Mouse (Mus musculus) kidney, postnatal 36 days (tissue): ENCODE results near the gene Padi6.

Experiments
- DNase-seq, 2 experiments: peaks; one replicate each; pipeline ENCODE4 v3.0.0; 2021 to 2022; ENCODE audit warnings: mixed read lengths in 2 of 2

The Padi6 gene

DNA sequence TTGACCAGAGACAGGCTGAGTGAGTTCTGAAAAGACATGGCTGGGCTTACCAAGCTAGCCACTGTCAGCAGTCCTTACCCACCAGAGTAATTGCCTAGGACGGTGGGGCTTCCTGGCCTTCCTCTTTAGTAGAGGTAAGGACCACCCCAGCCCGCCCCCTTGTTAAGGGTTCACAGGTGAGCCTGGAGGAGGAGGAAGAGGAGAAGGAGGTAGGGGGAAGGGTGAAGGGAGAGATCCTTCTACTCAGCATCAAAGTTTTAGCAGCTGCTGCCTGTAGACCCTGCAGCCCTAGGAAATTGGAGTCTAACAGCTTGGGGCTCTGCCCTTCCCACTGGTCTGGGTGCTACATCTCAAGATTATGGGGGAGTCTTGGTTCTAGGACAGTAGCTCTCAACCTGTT lies at the start of gene Padi6:
Padi6 (minus strand) TSS at position 101 of the 400 bp plus-strand sequence.
- DNase-seq = no peak

DNA sequence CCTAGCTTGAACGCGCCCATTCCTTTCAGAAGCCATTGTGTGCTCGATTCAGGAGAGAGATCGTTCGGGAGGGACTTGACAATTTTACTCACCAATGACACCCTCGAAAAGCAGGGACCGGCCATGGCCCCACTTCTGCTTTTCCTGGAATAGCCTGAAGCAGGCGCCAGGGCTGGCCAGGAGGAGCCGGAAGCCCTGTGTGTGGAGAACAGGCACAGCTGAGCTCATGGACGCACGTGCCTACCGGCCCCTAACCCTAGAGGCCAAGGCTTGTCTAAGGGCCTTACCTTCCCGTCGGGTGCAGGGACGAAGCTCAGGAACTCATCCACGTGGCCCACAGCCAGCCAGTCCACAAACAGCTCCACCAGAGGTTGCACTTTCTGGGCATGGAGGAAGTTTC lies 48.6 kb upstream of the Padi6 start:
- DNase-seq = no peak

DNA sequence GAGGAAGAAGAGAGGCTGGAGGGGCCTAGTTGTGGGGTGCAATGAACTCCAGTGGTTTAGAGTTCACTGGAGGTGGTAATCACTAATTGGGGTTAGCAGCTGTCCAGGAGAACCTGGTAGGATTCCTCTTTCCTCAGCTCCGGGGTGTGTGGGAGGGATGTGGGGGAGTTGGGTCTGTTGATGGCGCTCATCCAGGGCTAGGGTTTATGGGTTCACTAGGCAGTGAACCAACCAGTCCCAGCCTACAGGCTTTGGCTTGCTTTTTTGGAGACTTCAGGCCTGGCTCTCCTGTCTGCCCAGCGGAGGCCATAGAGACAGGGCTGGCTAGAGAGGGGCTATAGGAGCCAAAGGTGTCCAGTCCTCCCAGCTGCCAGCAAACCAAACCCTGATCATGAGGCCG lies 47.5 kb upstream of the Padi6 start:
- no peak for DNase-seq

DNA sequence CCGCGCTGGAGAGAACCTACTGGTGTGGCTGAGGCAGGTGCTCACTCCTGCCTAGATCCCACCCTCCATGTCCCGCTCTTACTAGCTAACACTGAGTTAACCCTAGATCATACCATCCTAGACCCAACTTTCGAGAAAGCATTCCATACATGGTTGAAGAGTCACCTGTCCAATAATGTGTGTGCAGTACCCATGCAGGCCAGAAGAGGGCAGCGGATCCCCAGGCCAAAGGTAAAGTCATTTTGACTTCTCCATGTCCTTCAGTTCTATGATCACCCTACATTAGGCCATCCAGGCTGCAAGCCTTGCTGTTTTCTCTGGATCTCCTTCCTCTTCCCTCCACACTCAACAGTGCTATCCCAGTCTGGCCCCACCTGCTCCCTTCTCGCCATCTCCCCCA lies 46.5 kb upstream of the Padi6 start:
- peak; percentile 64 to 84 for DNase-seq

DNA sequence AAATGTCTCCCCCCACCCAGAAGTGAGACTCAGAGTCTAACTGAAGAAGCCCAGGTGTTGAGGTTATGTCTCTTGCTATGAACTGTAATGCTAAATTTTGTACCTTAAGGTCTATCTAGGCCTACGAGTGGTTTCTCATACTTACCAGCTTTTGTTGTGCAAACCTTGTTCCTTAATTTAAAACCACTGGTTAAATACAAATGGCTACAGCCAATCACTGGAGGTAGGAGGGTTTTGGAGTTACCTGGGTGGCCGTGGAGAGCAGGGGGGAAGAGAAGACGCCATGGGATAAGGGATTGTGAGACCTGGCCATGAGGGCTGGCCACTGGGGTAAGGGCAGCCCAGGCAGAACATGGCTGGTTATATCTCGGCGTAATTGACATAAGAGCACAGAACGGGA lies 45.8 kb upstream of the Padi6 start:
- DNase-seq = no peak

DNA sequence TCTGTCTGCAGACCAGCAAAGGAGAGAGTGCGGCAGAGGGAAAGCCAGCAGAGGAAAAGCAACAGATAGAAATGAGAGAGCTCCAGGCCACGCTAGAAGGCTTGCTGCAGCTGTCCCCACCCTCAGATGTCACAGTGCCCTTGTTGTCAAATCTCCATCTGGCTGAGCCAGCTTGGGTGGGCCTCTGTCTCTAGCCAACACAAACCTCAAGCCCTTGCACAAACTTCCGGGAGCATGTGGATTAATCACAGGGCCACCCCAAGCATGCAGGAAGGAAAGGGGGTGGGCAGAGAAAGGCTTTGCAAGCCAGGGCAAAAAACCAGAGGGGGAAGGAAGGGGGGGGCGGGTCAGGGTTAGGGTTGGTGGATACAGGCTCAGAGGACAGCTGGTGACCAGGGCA lies 45.0 kb upstream of the Padi6 start:
- DNase-seq = peak; percentile 33 to 37

DNA sequence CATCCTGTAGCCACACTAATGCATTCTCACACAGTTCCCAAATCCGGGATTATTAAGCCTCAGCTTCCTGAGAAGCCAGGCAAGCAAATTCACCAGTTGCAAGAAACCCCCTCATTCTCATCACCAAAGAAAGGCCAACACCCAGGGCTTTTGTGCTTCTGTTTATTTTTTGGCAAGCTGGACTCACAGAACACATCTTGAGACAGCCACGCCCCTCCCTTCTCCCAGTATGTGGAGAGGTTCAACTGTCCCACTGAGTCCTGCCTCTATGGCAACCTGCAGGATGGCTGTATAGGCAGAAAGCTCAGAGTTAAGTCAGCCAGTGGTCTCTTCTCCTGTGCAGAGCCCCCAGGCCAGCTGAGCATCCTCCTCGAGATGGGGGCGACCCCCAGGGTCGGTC lies 42.8 kb upstream of the Padi6 start:
- no peak for DNase-seq

DNA sequence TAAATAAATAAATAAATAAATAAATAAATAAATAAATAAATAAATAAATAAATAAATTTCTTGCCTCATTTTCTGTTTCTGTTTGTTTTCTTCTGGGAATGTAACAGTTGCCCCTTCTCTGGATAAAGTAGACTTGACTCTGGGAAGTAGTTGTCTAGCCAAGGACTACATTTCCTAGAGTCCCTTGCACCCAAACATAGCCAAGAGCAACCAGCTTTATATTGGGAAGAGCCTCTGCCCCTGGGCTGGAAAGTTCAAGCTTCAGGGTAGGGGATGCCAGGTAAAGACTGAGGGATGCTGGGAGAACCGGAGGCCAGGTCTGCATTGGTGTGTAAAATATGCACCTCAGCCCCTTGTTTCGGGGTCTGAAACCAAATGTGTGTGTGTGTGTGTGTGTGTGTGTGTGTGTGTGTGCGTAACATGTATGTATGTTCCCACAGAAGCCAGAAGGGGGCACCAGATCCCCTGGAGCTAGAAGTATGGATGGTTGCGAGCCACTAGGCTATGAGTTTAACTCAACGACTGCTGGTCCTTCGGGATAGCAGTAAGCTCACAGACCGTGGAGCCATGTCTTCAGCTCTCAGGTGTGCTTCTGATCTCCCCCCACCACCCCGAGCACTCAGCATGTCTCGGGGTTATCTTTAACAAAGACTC lies 42.0 kb upstream of the Padi6 start:
- DNase-seq = no peak

DNA sequence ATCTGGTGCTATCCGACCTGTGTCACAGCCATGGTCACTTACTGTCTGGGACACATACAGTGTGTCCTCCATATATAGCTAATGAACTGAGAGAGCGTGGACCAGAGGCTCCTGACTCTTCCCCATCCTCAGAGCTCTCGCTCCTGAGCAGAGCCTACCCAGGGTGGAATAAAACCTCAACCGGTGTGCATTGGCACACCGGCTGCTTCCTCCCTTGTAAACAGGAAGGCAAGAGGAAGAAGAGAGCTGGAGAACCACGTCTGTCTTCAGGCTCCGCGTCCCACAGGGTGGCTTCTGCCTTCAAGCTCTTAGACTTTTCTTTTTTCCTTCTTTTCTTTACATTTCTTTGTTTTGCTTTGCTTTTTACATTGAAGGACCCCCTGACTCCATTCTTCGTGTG lies 40.4 kb upstream of the Padi6 start:
- DNase-seq = no peak

DNA sequence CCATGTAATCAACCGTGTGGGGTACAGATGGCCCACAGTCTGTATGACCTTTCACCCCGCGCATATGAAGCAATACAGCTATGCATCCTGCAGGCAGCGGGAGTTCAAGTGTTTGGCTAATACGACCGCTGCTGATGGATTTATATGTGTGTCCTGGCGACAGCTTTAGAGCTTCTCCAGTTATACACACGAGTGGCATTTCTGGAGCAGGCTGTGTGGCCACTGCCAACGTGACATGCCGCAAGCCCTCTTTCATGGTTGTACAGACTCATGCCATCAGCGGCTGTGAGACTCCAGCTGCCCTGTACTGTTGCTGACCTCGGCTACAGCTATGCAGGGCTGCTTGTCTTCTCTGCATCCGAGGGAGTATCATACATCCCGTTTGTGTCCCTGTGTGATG lies 38.1 kb upstream of the Padi6 start:
- DNase-seq = no peak

DNA sequence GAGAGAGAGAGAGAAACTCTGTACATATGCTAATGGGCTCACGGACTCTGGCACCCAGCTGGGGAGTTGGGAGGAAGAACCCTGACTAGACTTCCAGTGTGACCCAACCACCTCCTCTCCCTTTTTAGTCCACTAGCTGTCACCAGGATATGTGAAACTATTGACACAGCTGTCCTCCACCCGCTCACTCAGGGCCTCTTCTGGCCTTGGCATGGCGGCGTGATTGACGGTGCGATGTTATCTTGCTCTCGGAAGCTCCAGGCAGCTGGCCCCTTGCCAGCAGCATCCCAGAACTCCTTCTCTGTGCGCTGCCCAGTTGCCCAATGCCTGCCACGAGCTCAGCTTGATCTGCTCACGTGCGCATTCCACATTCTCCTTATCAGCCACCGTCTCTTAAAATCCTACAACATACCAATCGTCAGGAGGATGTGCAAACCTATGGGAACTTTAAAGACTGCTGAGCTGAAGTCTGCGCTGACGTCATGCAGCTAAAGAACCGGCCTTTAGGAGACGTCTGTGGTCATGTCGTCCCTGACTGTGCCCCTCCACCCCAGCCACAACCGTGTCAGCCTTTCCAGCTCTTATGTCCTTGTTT lies 37.5 kb upstream of the Padi6 start:
- peak in 1 of 2 experiments; percentile 30 for DNase-seq

DNA sequence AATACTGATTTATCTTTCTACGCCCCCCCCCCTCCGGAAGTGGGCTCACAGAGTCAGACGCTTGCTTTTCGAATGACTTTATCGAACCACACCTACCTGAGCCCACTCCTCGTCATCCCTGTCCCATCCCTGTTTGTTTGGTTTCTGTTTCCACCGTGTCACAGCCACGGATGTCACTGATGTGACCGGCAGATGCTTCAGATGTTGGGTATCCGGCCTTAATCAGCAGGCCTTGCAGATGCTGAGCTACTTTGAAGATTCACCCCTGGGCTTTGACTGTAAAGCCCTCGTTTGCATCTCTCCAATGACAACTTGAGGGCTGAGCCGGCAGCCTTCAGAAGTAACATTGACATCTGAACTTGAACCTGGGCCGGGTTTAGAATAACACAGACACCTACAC lies 34.2 kb upstream of the Padi6 start:
- no peak for DNase-seq

DNA sequence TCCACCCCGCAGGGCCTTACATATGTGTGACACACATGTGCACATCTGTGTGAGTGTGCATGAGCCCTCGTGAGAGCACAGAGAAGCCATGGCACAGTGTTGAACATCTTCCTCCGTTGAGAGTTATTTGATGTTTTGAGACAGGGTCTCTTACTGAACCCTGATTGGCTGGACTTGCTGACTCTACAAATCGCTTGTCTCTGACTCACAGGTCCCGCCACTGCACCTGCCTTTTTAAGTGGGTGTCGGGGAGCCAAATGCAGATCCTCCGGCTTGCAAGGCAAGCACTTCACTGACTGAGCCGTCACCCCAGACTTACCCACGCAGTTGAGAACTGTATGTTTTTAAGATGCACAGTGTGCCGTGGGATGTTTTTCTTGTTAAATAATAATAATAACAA lies 33.4 kb upstream of the Padi6 start:
- DNase-seq = no peak

DNA sequence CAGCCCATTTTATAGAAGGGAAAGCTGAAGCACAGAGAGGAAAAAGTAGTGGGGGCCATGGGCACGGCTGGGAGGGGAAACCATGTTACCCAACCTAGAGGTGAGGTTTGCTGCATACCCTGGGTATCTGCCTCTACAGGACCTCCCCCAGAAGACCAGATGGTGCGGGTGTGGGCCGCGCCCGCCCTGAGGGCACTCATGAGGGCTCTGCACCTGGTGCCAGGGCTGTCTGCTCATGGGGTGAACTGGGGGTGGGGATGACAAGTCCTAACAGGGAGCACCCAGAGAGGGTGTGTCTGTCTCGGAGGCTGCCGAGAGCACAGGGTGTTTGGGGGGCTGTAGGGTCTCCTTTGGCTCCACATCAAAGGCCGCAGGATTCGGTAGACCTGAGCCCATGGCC lies 32.5 kb upstream of the Padi6 start:
- DNase-seq = no peak

DNA sequence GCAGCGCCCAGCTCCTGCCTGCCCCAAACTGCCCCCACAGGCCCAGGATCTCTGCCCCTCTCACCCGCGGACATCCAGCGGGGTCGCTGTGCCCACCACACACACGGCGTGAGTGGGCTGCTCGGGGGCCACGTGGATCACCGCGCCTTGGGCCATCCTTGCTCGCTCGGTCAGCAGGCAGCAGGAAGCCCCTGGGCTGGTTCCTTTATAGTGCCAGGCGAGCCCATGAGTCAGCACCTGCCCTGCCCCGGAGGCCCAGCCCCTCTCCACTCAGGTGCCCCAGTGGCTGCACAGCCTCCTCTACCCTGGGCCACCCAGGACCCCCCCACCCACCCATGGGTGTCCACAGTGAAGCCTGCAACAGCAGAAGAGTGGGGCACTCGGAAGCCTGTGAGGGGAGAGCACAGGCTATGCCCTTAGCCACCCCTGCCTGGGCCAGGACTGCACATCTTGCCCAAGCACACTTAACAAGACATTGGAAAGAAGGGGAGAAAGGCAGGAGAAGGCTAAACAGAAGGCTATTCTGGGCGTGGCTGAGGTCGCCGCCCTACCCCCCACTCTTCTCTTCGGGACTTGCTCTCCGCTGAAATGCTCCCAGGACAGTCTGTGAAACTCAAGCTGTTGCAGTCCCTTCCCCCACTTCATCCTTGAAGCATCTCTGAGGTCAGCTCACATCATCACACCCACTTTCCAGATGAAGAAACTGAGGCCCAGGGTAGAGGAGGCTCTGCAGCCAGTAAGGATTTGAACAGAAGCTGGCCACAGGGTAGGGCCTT lies 31.8 kb upstream of the Padi6 start, which contains the start of gene Padi4:
Padi4 (minus strand) TSS at position 212 of the 776 bp plus-strand sequence.
- no peak for DNase-seq

DNA sequence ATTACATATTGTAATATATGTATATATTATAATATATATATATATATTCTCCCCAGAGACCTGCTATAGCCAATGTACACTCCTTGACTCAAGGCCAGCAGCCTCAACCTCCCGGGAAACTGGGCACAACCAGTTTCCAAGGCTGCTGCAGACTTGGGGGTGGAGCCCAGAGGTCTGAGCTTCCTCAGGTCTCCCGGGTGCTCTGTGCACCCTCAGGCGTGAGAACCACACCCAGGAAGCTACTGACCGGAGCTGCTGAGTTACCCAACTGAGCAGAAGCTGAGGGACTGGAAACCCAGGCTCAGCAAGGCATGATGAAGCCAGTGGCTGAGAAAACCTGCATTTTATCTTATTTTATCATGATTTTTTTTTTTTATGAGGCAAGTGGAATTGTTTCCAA lies 28.6 kb upstream of the Padi6 start:
- DNase-seq = peak; percentile 21 to 43

DNA sequence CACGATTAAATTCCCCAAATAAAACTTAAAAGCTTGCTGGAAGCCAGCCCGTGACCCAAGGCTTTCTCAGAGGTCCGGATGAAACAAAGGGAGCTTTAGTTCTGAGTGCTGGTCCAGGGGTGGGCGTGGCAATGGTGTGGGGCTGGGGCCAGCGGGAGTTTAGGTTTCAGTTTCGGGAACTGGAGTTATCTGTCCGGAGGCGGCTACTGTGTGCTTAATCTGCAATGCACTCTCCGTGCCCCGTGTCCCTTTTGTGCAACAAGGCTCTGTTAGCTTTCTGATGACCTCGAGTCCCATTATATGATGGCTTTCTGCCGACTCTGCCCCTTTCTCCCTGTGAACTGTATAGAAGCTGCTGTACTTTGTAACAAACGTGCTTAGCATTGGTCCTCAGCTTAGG lies 28.0 kb upstream of the Padi6 start:
- peak; percentile 44 to 69 for DNase-seq

DNA sequence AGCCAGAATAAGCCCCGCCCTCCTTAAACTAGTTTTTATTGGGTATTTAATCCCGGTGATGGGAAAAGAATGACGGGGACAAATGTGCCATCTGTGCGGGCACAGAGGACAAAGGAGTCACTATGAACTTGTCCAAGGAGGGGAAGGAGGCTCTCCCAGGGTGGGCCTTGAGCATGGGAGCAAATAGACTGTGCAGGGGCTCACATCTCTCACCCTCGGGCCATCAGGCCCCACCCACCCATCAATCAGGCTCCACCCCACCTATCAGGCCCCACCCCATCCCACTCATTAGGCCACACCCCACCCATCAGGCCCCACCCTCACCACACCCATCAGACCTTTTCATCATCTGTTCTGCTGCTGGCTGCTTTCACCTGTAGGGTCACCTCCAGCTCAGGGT lies 26.5 kb upstream of the Padi6 start:
- DNase-seq = no peak

DNA sequence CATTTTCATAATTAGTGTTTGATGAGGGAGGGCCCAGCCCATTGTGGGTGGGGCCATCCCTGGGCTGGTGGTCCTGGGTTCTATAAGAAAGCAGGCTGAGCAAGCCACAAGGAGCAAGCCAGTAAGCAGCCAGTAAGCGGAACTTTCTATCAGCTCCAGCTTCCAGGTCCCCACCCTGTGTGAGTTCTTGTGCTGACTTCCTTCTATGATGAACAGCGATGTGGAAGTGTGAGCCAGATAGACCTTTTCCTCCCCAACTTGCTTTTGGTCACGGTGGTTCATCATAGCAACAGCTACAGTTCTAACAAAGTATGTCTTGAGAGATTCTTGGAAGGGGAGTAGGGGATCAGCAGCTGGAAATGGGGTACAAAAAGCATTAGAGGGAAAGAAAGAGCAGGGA lies 23.5 kb upstream of the Padi6 start:
- no peak for DNase-seq

DNA sequence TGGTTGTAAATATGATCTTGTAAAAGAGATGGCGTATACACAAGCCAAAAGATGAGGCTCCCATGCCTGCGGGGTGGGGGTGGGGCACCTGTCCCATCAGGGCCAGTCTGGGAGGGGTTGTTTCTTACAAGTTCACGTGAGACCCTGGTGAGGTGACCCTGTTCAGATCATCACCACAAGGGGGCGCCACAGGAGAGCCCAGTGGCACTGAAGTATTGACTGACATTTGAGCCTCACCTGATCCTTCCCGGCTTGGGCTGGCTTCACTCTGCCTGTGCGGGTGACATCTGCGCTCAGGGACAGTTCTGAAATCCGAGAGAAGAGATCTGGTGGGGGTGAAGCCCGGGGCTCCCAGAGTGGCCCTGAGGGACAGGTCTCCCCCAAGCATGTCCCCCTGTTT lies 20.7 kb upstream of the Padi6 start:
- DNase-seq = peak; percentile 35 to 78

DNA sequence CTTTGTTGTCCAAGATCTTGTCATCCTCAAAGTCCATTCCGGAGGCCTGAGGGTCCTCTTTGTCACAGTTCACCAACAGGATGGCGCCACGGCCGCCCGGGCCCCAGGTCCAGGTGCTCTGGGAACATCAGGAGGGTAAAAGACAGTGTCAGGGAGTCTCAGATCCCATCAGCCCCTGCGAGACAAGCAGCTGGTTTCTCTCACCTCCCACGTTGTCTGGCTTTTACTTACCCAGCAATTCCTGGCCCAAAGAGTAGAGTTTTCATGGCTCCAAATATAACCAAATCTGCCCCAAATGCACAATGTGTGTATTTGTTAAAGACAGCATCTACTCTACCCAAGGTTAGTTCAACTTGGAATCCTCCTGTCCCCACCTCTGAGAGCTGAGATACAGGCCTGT lies 19.2 kb upstream of the Padi6 start:
- DNase-seq = no peak

DNA sequence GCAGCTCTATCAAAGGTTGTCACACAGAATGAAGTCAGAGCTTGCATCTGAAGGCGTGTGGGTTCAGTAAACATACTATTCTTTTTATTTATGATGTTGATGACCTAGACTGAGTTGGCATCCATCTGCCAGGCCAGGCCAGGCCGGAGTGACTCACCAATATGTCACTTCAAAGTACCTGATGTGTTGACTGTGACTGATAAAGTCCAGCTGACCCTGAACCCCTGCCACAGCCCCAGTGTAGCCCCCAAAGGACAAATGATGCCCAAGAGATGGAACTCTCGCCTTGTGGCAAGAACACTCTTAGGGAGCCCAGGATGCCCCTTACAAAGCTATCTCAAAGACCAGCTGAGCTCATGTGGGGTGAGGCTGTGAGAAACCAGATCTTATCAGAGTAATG lies 13.4 kb upstream of the Padi6 start:
- no peak for DNase-seq

DNA sequence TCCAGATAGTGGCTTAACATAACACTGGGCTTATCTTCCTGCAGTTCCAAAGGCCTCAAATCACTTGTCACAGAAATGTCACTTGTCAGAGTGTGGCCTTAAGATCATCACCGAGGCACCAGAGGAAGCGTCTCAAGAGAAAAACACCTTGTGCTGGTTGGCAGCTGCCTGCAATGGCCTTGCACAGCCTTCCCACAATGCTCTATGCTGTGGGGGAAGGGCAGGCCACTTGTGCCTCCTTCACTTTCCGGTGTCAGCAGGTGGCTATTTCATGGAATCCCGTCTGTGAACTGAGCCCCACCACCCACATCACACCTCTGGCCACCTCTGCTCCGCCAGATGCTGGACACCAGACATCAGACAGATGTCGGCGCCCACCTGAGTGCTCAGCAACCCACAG lies 10.9 kb upstream of the Padi6 start:
- DNase-seq = no peak

DNA sequence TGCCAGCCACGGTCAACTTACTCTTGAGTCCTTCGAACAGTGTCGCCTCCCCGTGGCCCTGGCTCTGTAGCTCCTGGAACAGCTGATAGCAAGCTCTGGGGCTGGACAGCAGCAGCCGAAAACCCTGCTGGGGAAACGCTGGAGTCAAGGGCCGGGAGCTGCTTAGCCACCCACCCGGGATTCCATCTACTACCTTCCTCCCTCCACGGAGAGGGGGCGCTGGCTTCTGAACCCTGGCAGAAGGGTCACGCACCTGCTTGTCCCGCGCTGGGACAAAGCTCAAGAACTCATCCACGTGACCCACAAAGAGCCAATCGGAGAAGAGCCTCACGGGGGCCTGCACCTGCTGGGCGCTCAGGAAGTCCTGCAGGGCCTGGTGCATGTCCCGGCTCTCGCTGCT lies 7.9 kb upstream of the Padi6 start:
- peak; percentile 63 to 70 for DNase-seq
